Mouse (Mus musculus): Measurements from ENCODE around the gene Mex3a. TPM values are rescaled to one million over a fixed set of nuclear protein-coding genes. Genes with fewer than 3 reads are reported as not detected.

Mex3a gene
- total and polyA plus RNA-seq, 3 experiments = 1.1 to 4.9 (median 2.5) TPM

GRCm38 (mm10) chr3:88510421-88511289, 21.5 kb upstream of the Mex3a start:
- Histone ChIP-seq H3K9me3 (replicated peaks; ENCODE audit: low read length) (no peaks in the 10 kb centered on the region), H3K4me1 (ENCODE audit: control insufficient read depth in 1 of 2, insufficient read depth in 2 of 2) (peaks cover 30 to 80% of the 10 kb centered on the region in 2 experiments), H3K27me3 (replicated peaks) (no peaks in the 10 kb centered on the region), H3K4me2 (ENCODE audit: insufficient read depth, low read depth, poor library complexity, severe bottlenecking) (peak overlapping the region; percentile 33; the same call in 1 of the 2 replicates), H3K4me3 (replicated peaks in 1 of 3; ENCODE audit: low read depth in 2 of 3, low read length in 2 of 3, poor library complexity in 1 of 3) (no peak overlapping the region), H3K9ac (ENCODE audit: insufficient read depth, low read depth) (no peak overlapping the region), H3K27ac (ENCODE audit: insufficient read depth, low read depth) (0 out of 2 replicates have a peak overlapping the region, but pooled peaks have one; percentile 18), H3K79me2 (replicated peaks; ENCODE audit: control insufficient read depth, extremely low read depth, insufficient read depth, poor library complexity, severe bottlenecking) (no peaks in the 10 kb centered on the region), H3K36me3 (replicated peaks in 1 of 2; ENCODE audit: control insufficient read depth in 1 of 2, insufficient read depth in 1 of 2, low read length in 1 of 2) (no peaks in the 10 kb centered on the region)
- no peak for DNase-seq (ENCODE audit: extremely low read depth)
- dilution Hi-C loops (cut with MboI; ENCODE audit: extremely low pct_ligation_motif_present, extremely low pct_unique_long_range_greater_than_20kb, low sequenced_read_pairs) = no loop called here
- in situ Hi-C loops (cut with MboI; ENCODE audit: low pct_ligation_motif_present, low pct_unique_long_range_greater_than_20kb, low sequenced_read_pairs) = no loop called here
- TF ChIP-seq JUND (conservative IDR thresholded peaks at IDR 0.05; ENCODE audit: low read depth, low read length) (no peak), ZNF384 (IDR thresholded peaks at IDR 0.05; ENCODE audit: low read depth, low read length) (peak; percentile 58)

GRCm38 (mm10) chr3:88511559-88511958, 20.6 kb upstream of the Mex3a start:
- Histone ChIP-seq H3K9me3 (replicated peaks; ENCODE audit: low read length) (no peaks in the 10 kb centered on the region), H3K27me3 (replicated peaks) (peaks cover 6% of the 10 kb centered on the region), H3K27ac (ENCODE audit: insufficient read depth, low read depth) (no peak overlapping the region), H3K36me3 (replicated peaks in 1 of 2; ENCODE audit: control insufficient read depth in 1 of 2, insufficient read depth in 1 of 2, low read length in 1 of 2) (no peaks in the 10 kb centered on the region), H3K4me2 (ENCODE audit: insufficient read depth, low read depth, poor library complexity, severe bottlenecking) (no peak overlapping the region), H3K4me1 (ENCODE audit: control insufficient read depth in 1 of 2, insufficient read depth in 2 of 2) (peaks cover 34 to 77% of the 10 kb centered on the region in 2 experiments), H3K79me2 (replicated peaks; ENCODE audit: control insufficient read depth, extremely low read depth, insufficient read depth, poor library complexity, severe bottlenecking) (no peaks in the 10 kb centered on the region), H3K4me3 (replicated peaks in 1 of 3; ENCODE audit: low read depth in 2 of 3, low read length in 2 of 3, poor library complexity in 1 of 3) (no peak overlapping the region), H3K9ac (ENCODE audit: insufficient read depth, low read depth) (no peak overlapping the region)
- TF ChIP-seq ZNF384 (IDR thresholded peaks at IDR 0.05; ENCODE audit: low read depth, low read length) (no peak), ZC3H11A (IDR thresholded peaks at IDR 0.05; ENCODE audit: low read depth, low read length) (no peak), GABPA (IDR thresholded peaks at IDR 0.05; ENCODE audit: insufficient replicate concordance, low read depth, low read length) (no peak), PAX5 (IDR thresholded peaks at IDR 0.05; ENCODE audit: low read length) (no peak), ELF1 (IDR thresholded peaks at IDR 0.05; ENCODE audit: low read depth, low read length) (no peak), POLR2AphosphoS2 (IDR thresholded peaks at IDR 0.05; ENCODE audit: low read depth, low read length) (no peak), E2F4 (IDR thresholded peaks at IDR 0.05; ENCODE audit: insufficient replicate concordance, low read depth, low read length) (no peak), CHD2 (IDR thresholded peaks at IDR 0.05; ENCODE audit: low read length) (no peak), RAD21 (IDR thresholded peaks at IDR 0.05; ENCODE audit: low read depth, low read length) (no peak), ETS1 (conservative IDR thresholded peaks at IDR 0.05; ENCODE audit: low read depth, low read length) (no peak), NELFE (IDR thresholded peaks at IDR 0.05; ENCODE audit: low read depth, low read length) (no peak), MEF2A (IDR thresholded peaks at IDR 0.05; ENCODE audit: borderline replicate concordance, low read depth, low read length) (no peak), EP300 (IDR thresholded peaks at IDR 0.05; ENCODE audit: low read length) (no peak), HCFC1 (IDR thresholded peaks at IDR 0.05; ENCODE audit: low read depth, low read length) (no peak), TCF12 (IDR thresholded peaks at IDR 0.05; ENCODE audit: low read depth, low read length) (no peak), MXI1 (IDR thresholded peaks at IDR 0.05; ENCODE audit: low read depth, low read length) (no peak), SIN3A (IDR thresholded peaks at IDR 0.05; ENCODE audit: low read length) (no peak), CTCF (conservative IDR thresholded peaks at IDR 0.05 in 1 of 2, IDR thresholded peaks at IDR 0.05 in 1 of 2; ENCODE audit: low read depth in 2 of 2, low read length in 2 of 2) (no peak)
- dilution Hi-C loops (cut with MboI; ENCODE audit: extremely low pct_ligation_motif_present, extremely low pct_unique_long_range_greater_than_20kb, low sequenced_read_pairs) (no loop called here), in situ Hi-C loops (cut with MboI; ENCODE audit: low pct_ligation_motif_present, low pct_unique_long_range_greater_than_20kb, low sequenced_read_pairs) (no loop called here)
- no peak for DNase-seq (ENCODE audit: extremely low read depth)

Measured in CH12.LX (cell line).